Mouse (Mus musculus): ENCODE data around the gene Mrps9.
A peak's percentile ranks its signal among the peaks of the same experiment; 100 is the strongest.

- peak; percentile 66; the same call in 1 of the 2 replicates for TF ChIP-seq TCF12 (IDR thresholded peaks at IDR 0.05; ENCODE audit: low read depth, low read length)
- no peak for TF ChIP-seq CTCF (conservative IDR thresholded peaks at IDR 0.05 in 1 of 2, IDR thresholded peaks at IDR 0.05 in 1 of 2; ENCODE audit: low read depth in 2 of 2, low read length in 2 of 2)
- no peak for TF ChIP-seq PAX5 (IDR thresholded peaks at IDR 0.05; ENCODE audit: low read length)
- peak; percentile 91 for TF ChIP-seq EP300 (IDR thresholded peaks at IDR 0.05; ENCODE audit: low read length)
- no peak for TF ChIP-seq NELFE (IDR thresholded peaks at IDR 0.05; ENCODE audit: low read depth, low read length)
- no peak for TF ChIP-seq ELF1 (IDR thresholded peaks at IDR 0.05; ENCODE audit: low read depth, low read length)
- no peak for TF ChIP-seq NRF1 (IDR thresholded peaks at IDR 0.05; ENCODE audit: low read depth, low read length)
- no peak for TF ChIP-seq MAX (IDR thresholded peaks at IDR 0.05; ENCODE audit: low read length)
- TF ChIP-seq MAZ (IDR thresholded peaks at IDR 0.05; ENCODE audit: low read depth, low read length): no peak
- TF ChIP-seq POLR2A (IDR thresholded peaks at IDR 0.05; ENCODE audit: low read depth, low read length): no peak
- no peak for TF ChIP-seq MYC (IDR thresholded peaks at IDR 0.05; ENCODE audit: low read depth, low read length)
- no peak for TF ChIP-seq SMC3 (IDR thresholded peaks at IDR 0.05; ENCODE audit: low read depth, low read length)
- TF ChIP-seq ZC3H11A (IDR thresholded peaks at IDR 0.05; ENCODE audit: low read depth, low read length): no peak
- TF ChIP-seq CHD1 (IDR thresholded peaks at IDR 0.05; ENCODE audit: low read depth, low read length): no peak
Observed at GRCm38 (mm10) chr1:42867188-42867587, 16.2 kb downstream of the Mrps9 start.

Data from CH12.LX (cell line).